ENCODE assay signal across 13 mouse cellular contexts in genomic region chr13:112985605-112986450, GRCm38 (mm10). TPM values are rescaled to one million over a fixed set of nuclear protein-coding genes. Genes with fewer than 3 reads are reported as not detected.
A peak's percentile ranks its signal among the peaks of the same experiment; 100 is the strongest.
DNase-seq lines count a peak whose midpoint lies in the region; ATAC-seq lines count a peak whose summit lies in the region.
"Had no signal": no experiment of that assay in that cellular context is flagged by ENCODE, and none has a peak within 500 bp of the region (broad histone marks: within the 10 kb centered on the region; RNA-seq: fewer than 3 reads in every experiment).

No protein-coding gene starts in this region.

- H3K4me1 ChIP-seq in intestine, embryonic 15.5 days (replicated peaks): peaks cover 26% of the 10 kb centered on the region
- peaks cover 21% of the 10 kb centered on the region for H3K4me1 ChIP-seq in intestine, embryonic 16.5 days (ENCODE audit: control insufficient read depth, insufficient read depth, low read length)
- H3K4me1 ChIP-seq in forebrain, embryonic 12.5 days: peaks cover 39% of the 10 kb centered on the region
- peaks cover 40% of the 10 kb centered on the region for H3K4me1 ChIP-seq in midbrain, embryonic 12.5 days

- H3K27ac ChIP-seq in intestine, embryonic 15.5 days: no peak overlapping the region
- no peak overlapping the region for H3K27ac ChIP-seq in intestine, embryonic 16.5 days (ENCODE audit: low read length)
- 0 out of 2 replicates have a peak overlapping the region, but pooled peaks have one; percentile 46 for H3K27ac ChIP-seq in forebrain, embryonic 12.5 days
- no peak overlapping the region for H3K27ac ChIP-seq in midbrain, embryonic 12.5 days (replicated peaks)

- DNase-seq in MN1 (ENCODE audit: low spot score): peak; percentile 46
- DNase-seq in B cell, adult 2 months: no peak
- no peak for DNase-seq in layer of hippocampus, adult 11-12 months (ENCODE audit: low spot score)
- DNase-seq in right cerebral cortex, postnatal 36 days (ENCODE audit: low spot score in 2 of 2): no peak
- DNase-seq: adrenal gland, postnatal 14 days; liver, postnatal 0 days had no signal

- no peaks in the 10 kb centered on the region for H3K36me3 ChIP-seq in intestine, embryonic 15.5 days
- no peaks in the 10 kb centered on the region for H3K36me3 ChIP-seq in intestine, embryonic 16.5 days (ENCODE audit: control insufficient read depth, insufficient read depth, low read length)
- no peaks in the 10 kb centered on the region for H3K36me3 ChIP-seq in forebrain, embryonic 12.5 days (replicated peaks)
- H3K36me3 ChIP-seq in midbrain, embryonic 12.5 days: no peaks in the 10 kb centered on the region

- H3K4me2 ChIP-seq in intestine, embryonic 15.5 days (replicated peaks): 0 out of 2 replicates have a peak overlapping the region, but pooled peaks have one; percentile 93
- no peak overlapping the region for H3K4me2 ChIP-seq in intestine, embryonic 16.5 days (ENCODE audit: low read depth, low read length)
- H3K4me2 ChIP-seq in forebrain, embryonic 12.5 days: peak overlapping the region; percentile 93
- peak overlapping the region; percentile 80 for H3K4me2 ChIP-seq in midbrain, embryonic 12.5 days (replicated peaks)

- H3K9me3 ChIP-seq in intestine, embryonic 15.5 days: no peaks in the 10 kb centered on the region
- no peaks in the 10 kb centered on the region for H3K9me3 ChIP-seq in intestine, embryonic 16.5 days (ENCODE audit: control insufficient read depth, low read length)
- no peaks in the 10 kb centered on the region for H3K9me3 ChIP-seq in forebrain, embryonic 12.5 days
- no peaks in the 10 kb centered on the region for H3K9me3 ChIP-seq in midbrain, embryonic 12.5 days

- peaks cover 57% of the 10 kb centered on the region for H3K27me3 ChIP-seq in intestine, embryonic 15.5 days (replicated peaks)
- peaks cover 50% of the 10 kb centered on the region for H3K27me3 ChIP-seq in intestine, embryonic 16.5 days (replicated peaks; ENCODE audit: control insufficient read depth, insufficient read depth, low read length)
- H3K27me3 ChIP-seq in forebrain, embryonic 12.5 days: peaks cover 85% of the 10 kb centered on the region
- H3K27me3 ChIP-seq in midbrain, embryonic 12.5 days: peaks cover 73% of the 10 kb centered on the region

- no peak overlapping the region for H3K4me3 ChIP-seq in intestine, embryonic 15.5 days (replicated peaks)
- no peak overlapping the region for H3K4me3 ChIP-seq in intestine, embryonic 16.5 days (ENCODE audit: low read length)
- peak overlapping the region; percentile 16 for H3K4me3 ChIP-seq in forebrain, embryonic 12.5 days (replicated peaks)
- peak overlapping the region; percentile 53 for H3K4me3 ChIP-seq in midbrain, embryonic 12.5 days

- no peak for ATAC-seq in intestine, embryonic 15.5 days
- ATAC-seq in intestine, embryonic 16.5 days: no peak
- ATAC-seq in forebrain, embryonic 12.5 days (ENCODE audit: low FRiP score): peak; percentile 37
- ATAC-seq in midbrain, embryonic 12.5 days (ENCODE audit: low FRiP score, low read depth): peak; percentile 67
- ATAC-seq: CD4-positive, CD25-positive, alpha-beta regulatory T cell, adult 4 months; liver, postnatal 0 days had no signal

- no peak overlapping the region for H3K9ac ChIP-seq in intestine, embryonic 15.5 days
- no peak overlapping the region for H3K9ac ChIP-seq in intestine, embryonic 16.5 days (ENCODE audit: low read depth, low read length)
- H3K9ac ChIP-seq in forebrain, embryonic 12.5 days: no peak overlapping the region
- H3K9ac ChIP-seq in midbrain, embryonic 12.5 days (replicated peaks): 0 out of 2 replicates have a peak overlapping the region, but pooled peaks have one; percentile 20
- H3K9ac ChIP-seq: liver, postnatal 0 days had no signal

- WGBS in intestine, embryonic 15.5 days: 15% methylated on average over 18 of the region's 18 CpGs
- WGBS in intestine, embryonic 16.5 days: 10% methylated on average over 18 of the region's 18 CpGs
- WGBS in forebrain, embryonic 12.5 days: 3% methylated on average over 18 of the region's 18 CpGs
- WGBS in midbrain, embryonic 12.5 days: 2% methylated on average over 17 of the region's 18 CpGs

RNA-seq across cellular contexts. Expression of gene Ccno, which starts 1.8 kb away (rescaled TPM):
- 0.27 and 0.34 TPM in 2 replicates for polyA plus RNA-seq in intestine, embryonic 15.5 days (2015; fragmentation: Nextera tagmentation; extraction: Ambion mirVana)
- 0.13 and 0.32 TPM in 2 replicates for polyA plus RNA-seq in intestine, embryonic 16.5 days (2015; fragmentation: Nextera tagmentation; extraction: Ambion mirVana)
- polyA plus RNA-seq in forebrain, embryonic 12.5 days (2016; fragmentation: Nextera tagmentation; extraction: Ambion mirVana): 4.4 and 7.2 TPM in 2 replicates
- 0.85 and 1.9 TPM in 2 replicates for polyA plus RNA-seq in midbrain, embryonic 12.5 days (2016; fragmentation: Nextera tagmentation; extraction: Ambion mirVana)
- polyA plus RNA-seq: CD4-positive, CD25-positive, alpha-beta regulatory T cell, adult 4 months had no signal

RNA-seq across cellular contexts. Expression of gene Mcidas, which starts 7.8 kb away (rescaled TPM):
- polyA plus RNA-seq in intestine, embryonic 15.5 days (2015; fragmentation: Nextera tagmentation; extraction: Ambion mirVana): 0.09 TPM in 1 of 2 replicates, not detected in the other
- polyA plus RNA-seq in intestine, embryonic 16.5 days (2015; fragmentation: Nextera tagmentation; extraction: Ambion mirVana): 0.05 TPM in 1 of 2 replicates, not detected in the other
- polyA plus RNA-seq in forebrain, embryonic 12.5 days (2016; fragmentation: Nextera tagmentation; extraction: Ambion mirVana): 2.2 and 3.6 TPM in 2 replicates
- polyA plus RNA-seq in midbrain, embryonic 12.5 days (2016; fragmentation: Nextera tagmentation; extraction: Ambion mirVana): 0.24 and 1.1 TPM in 2 replicates
- polyA plus RNA-seq: heart, embryonic 14.5 days; liver, postnatal 0 days had no signal

RNA-seq across cellular contexts. Expression of gene Cdc20b, which starts 49.1 kb away (rescaled TPM):
- polyA plus RNA-seq in intestine, embryonic 15.5 days (2015; fragmentation: Nextera tagmentation; extraction: Ambion mirVana): not detected in 2 replicates
- polyA plus RNA-seq in intestine, embryonic 16.5 days (2015; fragmentation: Nextera tagmentation; extraction: Ambion mirVana): not detected in 2 replicates
- polyA plus RNA-seq in forebrain, embryonic 12.5 days (2016; fragmentation: Nextera tagmentation; extraction: Ambion mirVana): 0.97 and 1.3 TPM in 2 replicates
- polyA plus RNA-seq in midbrain, embryonic 12.5 days (2016; fragmentation: Nextera tagmentation; extraction: Ambion mirVana): 0.15 TPM in 1 of 2 replicates, not detected in the other
- polyA plus RNA-seq: CD4-positive, CD25-positive, alpha-beta regulatory T cell, adult 4 months; heart, embryonic 14.5 days; liver, postnatal 0 days; stomach, embryonic 14.5 days had no signal

RNA-seq across cellular contexts. Expression of gene Dhx29, which starts 58.6 kb away (rescaled TPM):
- polyA plus RNA-seq in intestine, embryonic 15.5 days (2015; fragmentation: Nextera tagmentation; extraction: Ambion mirVana): 18.0 and 21.5 TPM in 2 replicates
- polyA plus RNA-seq in intestine, embryonic 16.5 days (2015; fragmentation: Nextera tagmentation; extraction: Ambion mirVana): 8.7 and 10.2 TPM in 2 replicates
- 37.0 and 38.1 TPM in 2 replicates for polyA plus RNA-seq in forebrain, embryonic 12.5 days (2016; fragmentation: Nextera tagmentation; extraction: Ambion mirVana)
- polyA plus RNA-seq in midbrain, embryonic 12.5 days (2016; fragmentation: Nextera tagmentation; extraction: Ambion mirVana): 37.5 and 40.7 TPM in 2 replicates

RNA-seq across cellular contexts. Expression of gene Mtrex, which starts 58.6 kb away (rescaled TPM):
- 54.2 and 60.4 TPM in 2 replicates for polyA plus RNA-seq in intestine, embryonic 15.5 days (2015; fragmentation: Nextera tagmentation; extraction: Ambion mirVana)
- 48.1 and 51.5 TPM in 2 replicates for polyA plus RNA-seq in intestine, embryonic 16.5 days (2015; fragmentation: Nextera tagmentation; extraction: Ambion mirVana)
- polyA plus RNA-seq in forebrain, embryonic 12.5 days (2016; fragmentation: Nextera tagmentation; extraction: Ambion mirVana): 90.0 and 98.3 TPM in 2 replicates
- 90.8 and 94.5 TPM in 2 replicates for polyA plus RNA-seq in midbrain, embryonic 12.5 days (2016; fragmentation: Nextera tagmentation; extraction: Ambion mirVana)

Comparison
In these comparisons a context has a peak if more than half of its experiments do, and no peak if none do; other contexts are left out.
1. ATAC-seq: peak in forebrain, embryonic 12.5 days (single experiment) and midbrain, embryonic 12.5 days (single experiment); none in intestine, embryonic 15.5 days (single experiment) and intestine, embryonic 16.5 days (single experiment).
2. H3K4me3 ChIP-seq: peak in forebrain, embryonic 12.5 days (single experiment) and midbrain, embryonic 12.5 days (single experiment); none in intestine, embryonic 15.5 days (single experiment) and intestine, embryonic 16.5 days (single experiment).